Mouse (Mus musculus): Measurements from ENCODE around the gene Pde4b.

The Pde4b gene

DNA sequence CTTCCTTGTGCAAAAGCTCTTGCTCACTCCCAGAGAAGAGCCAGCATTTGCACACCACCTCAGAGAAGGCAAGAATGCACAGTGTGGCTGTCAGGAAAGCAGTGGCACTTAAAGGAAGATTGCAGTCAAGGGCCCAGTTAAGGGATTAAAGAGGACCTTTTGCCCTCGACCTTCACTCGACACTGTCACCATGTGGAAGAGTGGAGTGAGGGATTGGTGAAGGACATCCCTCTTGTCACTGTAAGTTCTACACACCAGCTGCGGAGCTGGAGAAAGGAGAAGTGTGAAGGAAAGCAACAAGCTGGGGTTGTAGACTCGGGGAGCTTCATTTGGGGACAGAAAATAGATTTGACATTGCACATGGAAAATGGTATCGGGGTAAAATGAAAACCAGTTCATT, 89.9 kb downstream of the Pde4b start:
- in situ Hi-C loops (cut with MseI, MboI): no loop called here

DNA sequence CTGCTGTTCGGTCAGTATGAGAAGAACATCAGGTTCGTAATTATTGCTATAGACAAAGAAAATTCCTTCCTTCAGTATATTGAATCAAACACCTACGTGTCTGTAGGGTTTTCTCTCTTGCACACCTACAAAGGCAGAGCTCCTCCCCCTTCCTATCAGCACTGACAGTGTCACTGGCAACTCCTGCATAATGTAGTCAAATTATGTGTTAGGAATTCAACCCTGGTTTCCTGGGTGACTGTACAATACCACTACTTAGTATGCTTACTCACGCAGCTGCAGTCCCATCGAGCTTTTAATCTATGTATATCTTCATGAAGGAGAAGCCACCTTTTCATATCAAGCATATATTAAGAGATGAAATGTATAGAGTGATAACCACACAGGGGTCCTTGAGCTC, 99.5 kb downstream of the Pde4b start:
- in situ Hi-C loops (cut with MseI, MboI): no loop called here

DNA sequence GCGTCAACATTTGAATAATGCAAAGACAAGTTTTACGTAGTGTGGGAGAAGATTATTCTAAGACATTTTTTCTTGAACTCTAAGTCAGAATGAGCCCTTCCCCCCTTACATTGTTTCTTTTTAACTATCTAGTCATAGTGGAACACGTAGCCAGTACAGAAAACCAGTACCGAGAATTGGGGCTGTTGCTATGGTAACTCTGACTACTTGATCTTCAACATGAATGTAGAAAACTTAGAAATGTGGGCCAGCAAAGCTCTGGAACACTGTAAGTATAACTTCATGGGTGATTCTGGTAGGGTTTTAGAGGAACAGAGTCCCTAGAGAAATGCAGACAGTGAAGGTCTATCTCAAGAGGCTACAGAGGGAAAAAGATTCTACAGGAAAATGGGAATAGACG, 110.4 kb downstream of the Pde4b start:
- in situ Hi-C loops (cut with MseI, MboI): no loop called here

DNA sequence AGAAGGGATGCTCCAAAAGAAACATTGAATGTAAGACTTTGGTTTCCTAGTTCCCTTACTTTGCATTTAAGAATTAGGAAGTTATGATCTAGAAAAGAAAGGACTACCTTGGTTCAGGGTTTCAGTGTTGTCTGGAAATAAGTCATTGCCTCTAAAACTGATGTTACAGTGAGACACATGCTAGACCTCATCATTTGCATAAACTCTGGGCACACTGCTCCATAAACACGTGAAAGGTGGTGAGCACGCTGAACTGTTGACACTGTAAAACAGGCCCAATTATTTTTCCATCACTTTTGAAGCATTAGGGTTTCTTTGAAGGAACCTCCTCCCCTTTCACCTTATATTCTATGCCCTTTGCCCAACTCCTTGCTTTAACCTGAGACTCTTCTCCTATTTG, 122.4 kb downstream of the Pde4b start:
- in situ Hi-C loops (cut with MseI, MboI): no loop called here

DNA sequence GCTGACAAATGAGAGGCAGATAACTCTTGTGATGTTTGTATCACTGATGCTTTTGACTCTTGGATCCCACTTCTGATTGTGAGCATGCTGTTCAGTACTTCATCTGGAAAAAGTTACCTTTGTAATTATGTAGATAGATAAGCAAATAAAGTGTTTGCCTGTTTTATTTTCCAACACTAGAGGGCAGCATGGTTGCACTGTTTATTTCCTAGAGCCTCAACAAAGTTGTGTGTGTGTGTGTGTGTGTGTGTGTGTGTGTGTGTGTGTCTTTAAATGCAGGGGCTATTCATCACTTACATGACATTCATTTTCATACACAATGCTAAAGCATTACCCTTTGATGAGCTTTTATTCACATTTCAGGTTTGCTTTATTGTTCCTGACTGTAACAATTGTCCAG, 139.4 kb downstream of the Pde4b start:
- in situ Hi-C loops (cut with MseI, MboI): loop anchor here (10.0 to 25.0 kb wide), 3 partner anchors 258 to 428 kb away; no protein-coding TSS in a partner anchor

DNA sequence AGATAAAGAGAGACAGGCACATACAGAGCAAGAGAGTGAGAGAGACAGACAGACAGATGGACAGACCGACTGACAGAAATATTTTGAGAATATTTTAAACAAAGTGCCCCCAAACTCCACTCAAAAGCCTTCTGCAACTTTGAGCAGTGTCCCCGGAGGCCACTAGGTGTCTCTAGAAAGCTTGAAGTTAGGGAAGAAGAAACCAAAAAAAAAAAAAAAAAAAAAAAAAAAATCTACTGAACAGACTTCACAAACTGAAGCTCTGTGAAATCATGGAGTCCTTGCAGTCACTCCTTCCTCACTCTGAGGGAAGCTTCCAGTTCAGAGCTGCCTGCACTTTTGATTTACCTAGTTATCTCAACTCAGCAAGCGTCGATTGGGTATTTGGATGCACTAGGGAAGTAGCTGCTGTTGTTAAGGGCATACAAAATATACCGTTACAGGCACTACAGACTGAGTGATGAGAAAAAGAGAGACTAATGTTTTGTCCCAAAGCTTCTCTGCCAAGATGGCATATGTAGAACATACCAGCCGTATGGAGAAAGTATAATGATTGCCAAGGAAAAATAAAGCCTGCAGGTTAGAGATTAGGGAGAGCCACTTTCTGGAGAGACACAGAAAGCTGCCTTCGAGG, 141.7 kb downstream of the Pde4b start:
- in situ Hi-C loops (cut with MseI, MboI): loop anchor here (10.0 to 25.0 kb wide), 3 partner anchors 256 to 426 kb away; no protein-coding TSS in a partner anchor

DNA sequence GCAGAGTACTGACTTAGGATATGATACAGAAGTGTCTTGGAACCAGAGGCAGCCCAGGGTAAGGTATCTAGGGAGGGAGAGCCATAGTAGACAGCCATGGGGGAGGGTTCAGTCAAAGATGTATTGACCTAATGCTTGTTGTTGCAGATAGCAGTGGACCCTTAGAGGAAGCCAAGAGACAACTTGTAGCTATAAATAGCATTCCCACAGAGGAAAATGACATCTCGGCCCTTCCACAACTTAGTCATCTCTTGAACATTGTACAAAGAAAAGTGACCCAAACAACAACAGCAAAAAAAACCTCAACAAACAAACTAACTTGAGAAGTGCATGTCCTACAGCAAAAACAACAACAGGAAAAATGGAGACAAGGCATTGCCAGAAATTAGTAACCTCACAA, 143.6 kb downstream of the Pde4b start:
- in situ Hi-C loops (cut with MseI, MboI): loop anchor here in 1 of 2 experiments (25.0 kb wide), 1 partner anchor 256 kb away; no protein-coding TSS in a partner anchor

DNA sequence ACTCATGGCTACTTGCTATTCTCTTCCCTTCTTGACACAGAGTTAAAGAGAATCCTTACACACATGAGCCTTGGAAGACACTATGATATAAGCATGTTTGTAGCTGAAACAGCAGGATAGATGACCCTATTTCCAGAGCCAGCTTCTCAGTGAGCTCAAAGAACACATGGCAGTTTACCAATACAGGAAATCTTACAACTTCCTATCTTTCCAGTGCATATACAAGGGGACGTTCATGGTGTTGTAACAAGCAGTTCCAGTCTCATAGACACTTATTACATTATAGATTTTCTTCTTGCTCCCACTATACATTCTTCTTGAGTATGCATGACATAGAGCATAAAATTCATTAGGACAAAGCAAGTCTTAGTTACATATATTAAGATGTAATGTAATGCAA, 146.3 kb downstream of the Pde4b start:
- in situ Hi-C loops (cut with MseI, MboI): loop anchor here in 1 of 2 experiments (25.0 kb wide), 1 partner anchor 254 kb away; no protein-coding TSS in a partner anchor

DNA sequence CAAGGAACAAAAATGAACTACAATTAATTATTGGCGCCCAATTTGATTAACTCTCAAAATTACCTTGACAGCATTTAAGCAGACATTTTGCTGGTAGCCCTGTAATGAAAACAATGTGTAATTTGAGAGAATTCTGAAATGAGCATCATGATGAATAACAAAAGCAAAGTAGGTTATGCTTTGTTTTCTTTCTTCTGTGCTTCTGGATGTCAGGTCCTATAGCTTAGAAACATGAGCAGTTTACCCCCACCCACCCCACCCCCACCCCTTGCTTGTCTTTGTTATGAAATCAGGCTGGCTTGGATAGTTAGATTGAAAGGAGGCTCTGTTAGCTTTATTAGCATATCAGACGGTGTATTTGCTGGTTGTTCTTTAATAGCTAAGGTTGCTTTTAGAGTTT, 147.8 kb downstream of the Pde4b start:
- in situ Hi-C loops (cut with MseI, MboI): loop anchor here in 1 of 2 experiments (25.0 kb wide), 1 partner anchor 252 kb away; no protein-coding TSS in a partner anchor

DNA sequence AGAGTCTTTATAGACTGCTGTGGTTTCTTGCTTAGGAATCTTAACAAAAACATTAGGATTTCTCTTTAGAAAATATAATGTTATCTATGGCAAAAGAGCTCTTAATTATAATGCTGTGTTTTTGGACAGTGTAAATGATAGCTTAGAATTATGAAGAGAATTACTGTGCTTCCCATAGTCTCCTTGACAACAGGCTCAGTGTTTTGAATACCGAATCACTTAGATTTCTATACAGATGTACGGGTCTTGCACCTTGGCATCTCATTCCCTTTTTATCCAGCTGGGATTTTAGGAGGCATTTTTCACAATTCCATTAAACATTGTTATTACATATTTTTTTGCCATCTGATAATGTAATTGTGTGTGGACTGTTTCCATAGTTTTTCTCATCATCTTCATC, 151.8 kb downstream of the Pde4b start:
- in situ Hi-C loops (cut with MseI, MboI): loop anchor here in 1 of 2 experiments (25.0 kb wide), 1 partner anchor 248 kb away; no protein-coding TSS in a partner anchor

DNA sequence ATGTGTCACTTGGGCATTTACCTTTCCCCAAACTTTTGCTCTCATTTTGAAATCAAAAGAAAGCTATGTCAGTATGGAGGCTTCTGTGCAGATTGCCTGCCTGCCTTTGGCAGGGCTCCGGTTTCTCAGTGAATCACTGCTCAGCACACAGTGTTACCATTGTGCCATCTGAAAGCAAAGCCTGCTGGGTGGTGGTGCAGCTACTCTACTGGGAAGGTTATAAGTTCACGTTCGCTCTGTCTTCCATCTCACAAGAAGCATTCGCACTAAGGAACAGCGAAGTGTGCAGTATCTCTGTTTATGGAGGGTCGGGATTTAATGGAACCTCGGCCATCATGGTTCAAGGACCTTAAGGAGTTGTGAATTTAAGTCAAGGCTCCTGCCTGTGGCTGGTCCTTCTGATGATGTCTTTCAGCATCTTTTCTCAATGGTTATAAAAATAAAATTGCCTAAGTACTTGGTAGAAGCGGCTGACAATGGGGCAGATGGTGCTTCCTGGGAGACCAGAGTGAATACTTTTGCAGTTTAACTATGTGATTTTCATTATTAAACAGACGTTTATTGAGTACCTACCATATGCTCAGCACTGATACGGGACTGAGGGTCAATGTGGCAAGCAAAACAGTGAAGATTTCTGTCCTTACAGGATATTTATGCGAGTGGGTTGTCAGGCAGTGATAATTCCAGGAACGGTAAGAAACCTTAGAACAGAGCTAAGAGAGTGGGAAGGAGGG, 152.5 kb downstream of the Pde4b start:
- in situ Hi-C loops (cut with MseI, MboI): loop anchor here in 1 of 2 experiments (25.0 kb wide), 1 partner anchor 247 kb away; no protein-coding TSS in a partner anchor

DNA sequence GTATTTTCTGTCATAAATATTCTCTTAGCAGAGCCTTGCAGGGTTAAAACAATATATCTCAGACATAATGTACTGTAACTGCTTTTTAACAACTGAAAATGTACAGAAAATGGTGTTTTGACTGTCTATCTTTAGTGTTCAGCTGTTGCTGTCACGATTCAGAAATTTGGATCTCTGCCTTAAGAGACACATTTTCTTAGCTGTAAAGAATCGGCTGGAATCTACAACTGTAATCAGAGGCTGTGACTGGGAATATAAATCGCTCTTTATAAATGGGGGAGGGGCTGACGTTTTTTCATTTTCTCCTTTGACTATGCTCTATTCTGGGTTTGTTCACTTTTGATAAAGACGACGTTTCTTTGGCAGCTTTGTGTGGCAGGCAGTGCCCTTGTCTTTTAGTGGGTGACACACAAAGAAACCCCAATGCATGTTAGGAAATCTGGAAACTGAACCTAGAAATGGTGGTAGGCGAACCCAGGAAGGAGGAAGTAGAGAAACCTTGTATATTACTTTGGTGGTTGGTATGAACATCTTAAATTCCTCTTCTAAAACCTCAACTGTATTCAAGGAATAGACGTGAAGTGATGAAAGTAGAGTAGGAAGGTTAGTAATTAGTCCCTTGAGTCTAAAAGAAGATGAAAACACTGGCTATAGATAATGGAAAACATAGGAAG, 153.5 kb downstream of the Pde4b start:
- in situ Hi-C loops (cut with MseI, MboI): loop anchor here in 1 of 2 experiments (25.0 kb wide), 1 partner anchor 246 kb away; no protein-coding TSS in a partner anchor

DNA sequence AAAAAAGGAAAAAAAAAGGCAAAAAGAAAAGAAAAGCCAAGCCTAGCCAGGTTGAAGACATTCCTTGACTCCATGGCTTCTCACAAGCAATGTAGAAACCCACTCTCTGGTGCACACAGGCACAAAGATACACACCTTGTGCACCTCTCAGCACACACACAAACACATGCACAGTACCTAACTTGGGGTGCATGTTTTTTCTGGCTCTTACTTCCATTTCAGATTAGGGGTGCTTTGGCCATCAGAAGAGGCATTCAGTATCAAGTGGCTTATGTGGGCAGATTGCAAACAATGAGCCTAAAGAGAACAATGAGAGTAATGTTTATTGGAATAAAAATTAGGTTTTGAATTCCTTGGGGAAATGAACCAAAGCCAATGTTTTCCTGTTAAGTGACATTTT, 166.7 kb downstream of the Pde4b start:
- in situ Hi-C loops (cut with MseI, MboI): no loop called here

DNA sequence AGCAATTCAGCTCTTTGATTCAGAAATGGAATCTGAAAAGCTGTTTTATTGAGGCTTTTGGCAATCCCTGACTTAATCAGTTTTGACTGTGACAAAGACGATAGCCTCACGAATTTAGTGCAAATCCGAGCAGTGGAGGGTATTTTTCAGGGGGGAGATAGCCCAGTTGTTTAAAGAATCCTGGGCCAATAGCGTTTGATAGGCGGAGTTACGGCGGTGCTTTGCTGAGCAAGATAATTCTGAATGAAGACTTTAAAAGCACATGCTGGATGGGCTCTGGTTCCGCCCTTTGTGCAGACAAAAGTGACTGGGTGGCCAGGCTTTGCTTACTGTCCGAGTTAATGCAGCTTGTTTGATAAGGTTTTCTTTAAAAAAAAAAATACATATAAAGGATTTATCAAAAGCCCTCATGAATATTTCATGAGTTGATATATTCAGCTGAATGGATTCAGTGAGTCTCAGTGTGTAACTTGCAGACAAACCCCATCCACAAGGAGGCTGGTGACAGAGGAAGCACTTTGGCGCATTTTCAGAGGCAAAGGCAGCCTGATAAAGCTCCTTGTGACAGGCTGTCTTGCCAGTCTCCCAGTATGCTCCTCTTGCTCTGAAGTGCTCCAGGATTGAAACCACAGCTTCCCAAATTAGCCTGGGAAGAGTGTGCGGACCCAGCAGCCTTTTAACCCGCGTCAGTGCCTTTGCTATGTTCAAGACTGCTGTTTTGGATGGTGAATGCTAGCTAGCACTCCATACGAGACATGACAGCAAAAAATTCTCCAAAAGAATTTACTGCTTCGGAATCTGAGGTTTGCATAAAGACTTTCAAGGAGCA, 167.3 kb downstream of the Pde4b start:
- in situ Hi-C loops (cut with MseI, MboI): no loop called here

DNA sequence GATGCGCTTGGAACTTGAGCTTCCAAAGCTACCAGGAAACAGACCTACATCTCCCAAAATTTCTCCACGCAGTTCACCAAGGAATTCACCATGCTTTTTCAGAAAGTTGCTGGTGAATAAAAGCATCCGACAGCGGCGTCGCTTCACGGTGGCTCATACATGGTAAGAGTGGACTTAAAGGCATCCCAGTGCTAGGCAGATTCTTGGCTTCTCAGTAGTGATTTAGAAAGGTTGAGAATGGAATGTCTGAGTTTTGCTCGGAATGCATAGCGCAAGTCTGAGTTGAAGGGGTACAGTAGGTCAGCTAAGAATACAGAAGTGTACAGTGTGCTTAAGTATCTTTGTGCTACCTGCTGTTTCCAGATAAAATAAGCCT, 167.9 kb downstream of the Pde4b start:
- in situ Hi-C loops (cut with MseI, MboI): no loop called here

DNA sequence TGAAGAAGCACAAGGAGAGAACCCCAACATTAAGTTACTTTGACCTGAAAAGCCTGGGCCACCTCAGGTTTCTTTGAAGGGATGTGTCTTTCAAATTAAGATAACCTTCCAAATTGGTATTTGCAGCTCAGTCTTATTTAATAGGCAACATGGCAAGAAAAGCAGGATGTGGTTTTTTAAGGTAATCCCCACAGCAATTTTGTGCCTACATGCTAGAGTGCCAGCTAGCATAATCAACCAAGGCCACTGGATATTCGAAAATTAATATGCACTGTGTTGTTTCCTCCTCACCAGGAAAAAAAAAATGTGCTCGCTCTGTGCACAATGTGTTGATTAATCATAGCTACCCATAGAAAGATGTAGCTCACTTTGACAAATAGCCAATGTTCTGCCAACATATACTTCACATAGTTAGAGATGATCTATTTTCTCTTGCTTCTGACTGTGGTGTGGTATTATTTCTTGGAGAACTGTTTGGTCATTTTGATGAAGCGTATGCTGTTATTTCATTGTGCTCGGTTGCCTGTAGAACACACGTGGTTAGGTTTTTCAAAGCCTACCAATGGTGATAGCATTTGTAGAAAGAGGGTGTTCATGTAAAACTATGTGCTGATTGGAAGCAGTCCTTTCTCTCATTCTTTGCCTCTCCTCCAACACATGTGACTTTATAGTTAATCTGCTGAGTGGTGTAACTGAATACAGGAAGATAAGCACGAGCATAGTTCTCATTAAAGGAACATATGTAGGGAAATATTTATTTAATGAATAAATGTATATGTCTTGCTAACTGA, 169.0 kb downstream of the Pde4b start:
- in situ Hi-C loops (cut with MseI, MboI): no loop called here

DNA sequence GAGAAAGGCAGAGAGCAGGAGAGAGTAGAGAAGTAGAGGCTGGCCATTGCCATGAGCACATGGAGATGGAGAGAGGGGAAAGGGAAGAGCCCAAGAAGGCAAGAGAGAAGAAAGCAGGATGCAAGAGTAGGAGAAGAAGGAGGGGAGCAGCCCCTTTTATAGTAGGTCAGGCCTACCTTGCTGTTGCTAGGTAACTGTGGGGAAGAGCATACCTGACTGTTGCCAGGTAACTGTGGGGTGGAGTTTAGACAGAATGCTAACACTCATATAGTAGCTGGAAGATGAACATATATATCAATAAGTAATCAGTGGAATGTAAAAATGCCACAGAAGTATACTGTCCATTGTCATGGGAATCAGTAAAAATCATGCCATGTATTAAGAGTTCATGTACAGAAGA, 172.9 kb downstream of the Pde4b start:
- in situ Hi-C loops (cut with MseI, MboI): no loop called here

DNA sequence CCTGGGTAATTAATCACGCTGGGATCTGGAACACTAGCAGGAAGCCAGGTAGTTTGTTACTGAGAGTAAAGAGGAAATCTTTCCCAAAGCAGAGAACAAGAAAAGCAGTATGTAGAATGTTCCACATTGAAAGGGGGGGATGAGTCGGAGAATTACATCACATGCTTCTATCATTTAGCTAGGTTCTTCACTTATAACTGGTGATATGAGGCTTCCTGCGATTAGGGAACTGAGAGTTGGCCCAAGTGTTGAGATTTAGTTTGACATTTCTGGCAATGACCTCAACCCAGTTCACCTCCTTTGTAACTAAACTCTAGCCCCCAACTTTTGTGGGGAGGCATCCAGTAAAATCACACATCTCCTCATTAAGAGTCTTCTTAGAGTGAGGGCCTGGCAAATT, 185.0 kb downstream of the Pde4b start:
- in situ Hi-C loops (cut with MseI, MboI): no loop called here

DNA sequence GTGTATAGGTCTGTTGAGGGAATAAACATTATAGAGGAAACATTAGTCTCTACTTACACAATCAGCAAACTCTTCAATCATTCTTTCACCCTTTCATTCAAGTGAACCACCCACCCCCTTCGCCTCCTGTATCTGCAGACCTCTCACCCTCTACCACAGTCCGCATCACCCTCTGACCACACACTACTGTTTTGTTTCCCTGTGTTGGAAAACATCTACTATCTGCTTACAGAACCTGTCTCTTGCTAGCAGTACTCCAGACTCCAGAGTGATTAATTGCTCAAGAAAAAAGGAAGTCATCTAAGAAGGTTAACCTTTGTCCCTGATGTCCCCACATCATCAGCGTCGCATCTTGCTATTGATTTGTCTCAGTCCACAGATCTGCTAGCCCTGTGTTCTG, 185.4 kb downstream of the Pde4b start:
- in situ Hi-C loops (cut with MseI, MboI): no loop called here

DNA sequence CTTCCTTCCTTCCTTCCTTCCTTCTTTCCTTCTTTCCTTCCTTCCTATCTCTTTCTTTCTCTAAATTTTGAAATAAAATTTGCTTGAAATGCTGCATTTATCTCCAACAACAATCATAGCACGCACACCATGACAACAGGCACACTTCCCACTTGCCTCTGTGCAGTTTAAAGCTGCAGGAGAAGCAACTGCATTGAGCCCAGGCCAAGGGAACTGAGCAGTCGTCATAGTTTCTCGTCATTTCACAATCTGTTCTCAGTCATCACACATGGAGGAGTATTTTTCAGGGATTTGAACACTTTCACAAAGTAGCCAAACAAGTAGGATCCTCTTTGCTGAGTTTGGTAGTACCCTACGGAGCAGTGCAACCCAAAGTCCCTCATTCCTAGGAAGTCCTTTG, 188.4 kb downstream of the Pde4b start:
- in situ Hi-C loops (cut with MseI, MboI): no loop called here

DNA sequence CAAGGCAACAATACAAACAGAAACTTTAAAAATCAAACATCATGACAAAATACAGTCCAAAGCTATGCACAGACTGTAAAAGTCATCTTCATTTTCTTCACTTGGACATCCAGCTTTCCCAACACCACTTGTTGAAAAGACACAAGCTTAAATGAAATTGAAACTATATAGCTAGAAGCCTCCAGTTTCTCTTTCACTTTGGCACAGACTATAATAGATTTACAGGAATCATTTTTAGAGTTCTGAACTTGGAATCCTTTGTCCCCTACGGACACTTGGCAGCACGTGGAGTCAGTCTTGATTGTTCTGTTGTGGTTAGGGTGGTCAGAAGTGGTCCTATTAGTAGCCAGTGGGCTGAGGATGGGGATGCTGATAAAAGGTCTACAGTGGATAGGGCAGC, 191.6 kb downstream of the Pde4b start:
- in situ Hi-C loops (cut with MseI, MboI): no loop called here
